Comparison of ENCODE assay signal across 13 mouse cellular contexts in genomic region chr8:86212461-86212860, GRCm38 (mm10).
DNase-seq lines count a peak whose midpoint lies in the region.
"Had no signal": no experiment of that assay in that cellular context is flagged by ENCODE, and none has a peak within 500 bp of the region (broad histone marks: within the 10 kb centered on the region; RNA-seq: fewer than 3 reads in every experiment).

No protein-coding gene starts in this region.

- peak; percentile 49 to 75 for DNase-seq in adrenal gland, adult (ENCODE audit: inconsistent age in 2 of 2, low spot score in 1 of 2)
- DNase-seq in adrenal gland, postnatal 4 days (ENCODE audit: low spot score in 2 of 2), result no peak
- DNase-seq in adrenal gland, postnatal 10 days, result peak; percentile 11
- DNase-seq in adrenal gland, adult 8-10 months, result no peak
- peak; percentile 25 to 35 for DNase-seq in adrenal gland, postnatal 36 days
- DNase-seq: B cell, adult 2 months; cerebellum, adult 11 months; cerebellum, adult 18-20 months; cerebellum, adult 8-10 months; cerebellum, adult 9-11 months; cerebellum, postnatal 14 days; cerebellum, postnatal 36 days; embryo, embryonic 11 days had no signal

Comparison
In these comparisons a context has a peak if more than half of its experiments do, and no peak if none do; other contexts are left out.
1. DNase-seq: peak in adrenal gland, adult (2 of 2), adrenal gland, postnatal 10 days (single experiment) and adrenal gland, postnatal 36 days (2 of 2); none in adrenal gland, postnatal 4 days (0 of 2) and adrenal gland, adult 8-10 months (single experiment).